Mouse (Mus musculus): Measurements from ENCODE around the gene Neil1. TPM values are rescaled to one million over a fixed set of nuclear protein-coding genes. Genes with fewer than 3 reads are reported as not detected.

The Neil1 gene
- total RNA-seq, 2 experiments from 2014 or later, result 8.8 to 10.6 TPM

- no peak for DNase-seq (ENCODE audit: low spot score in 2 of 2)
- intact Hi-C loops (cut with DNase I), result no loop called here
Observed at GRCm38 (mm10) chr9:57141417-57142353, 6.4 kb downstream of the Neil1 start.

DNA sequence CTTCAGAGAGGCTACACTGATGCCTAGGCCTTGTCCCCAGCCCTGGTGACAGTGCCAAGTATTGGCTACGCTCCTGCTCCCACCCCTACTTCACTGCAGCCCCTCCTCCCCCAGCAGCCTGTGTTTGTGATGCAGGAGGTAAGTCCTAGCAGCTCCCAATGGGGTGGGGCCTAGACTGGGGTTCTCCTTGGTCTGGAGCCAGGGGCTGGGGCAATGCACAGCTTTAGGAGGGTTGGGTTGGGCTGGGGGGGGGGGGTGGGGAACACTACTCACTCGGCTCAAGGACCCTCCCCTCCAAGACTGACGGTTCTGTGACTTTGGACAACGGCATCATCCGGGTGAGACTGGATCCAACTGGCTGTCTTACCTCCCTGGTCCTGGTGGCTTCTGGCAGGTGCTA, 8.5 kb downstream of the Neil1 start:
- no peak for DNase-seq (ENCODE audit: low spot score in 2 of 2)
- intact Hi-C loops (cut with DNase I), result no loop called here

GRCm38 (mm10) chr9:57139110-57139509, 9.0 kb downstream of the Neil1 start:
- no peak for DNase-seq (ENCODE audit: low spot score in 2 of 2)
- intact Hi-C loops (cut with DNase I), result no loop called here

- intact Hi-C loops (cut with DNase I), result no loop called here
- no peak for DNase-seq (ENCODE audit: low spot score in 2 of 2)
Observed at GRCm38 (mm10) chr9:57138507-57138906, 9.6 kb downstream of the Neil1 start.

GRCm38 (mm10) chr9:57137777-57138176, 10.3 kb downstream of the Neil1 start:
- DNase-seq (ENCODE audit: low spot score in 2 of 2), result no peak
- intact Hi-C loops (cut with DNase I), result no loop called here

- DNase-seq (ENCODE audit: low spot score in 2 of 2), result no peak
- intact Hi-C loops (cut with DNase I), result no loop called here
Observed at GRCm38 (mm10) chr9:57137246-57137645, 10.9 kb downstream of the Neil1 start.

- peak; percentile 94 to 97 for DNase-seq (ENCODE audit: low spot score in 2 of 2)
- intact Hi-C loops (cut with DNase I), result loop anchor here (1.0 to 5.0 kb wide), 4 partner anchors 59 to 240 kb away; partner anchors contain the start of genes Imp3, Sin3a and Snupn
Observed at GRCm38 (mm10) chr9:57130577-57131433, 17.3 kb downstream of the Neil1 start, which contains the start of gene Man2c1. TSS of gene Man2c1 (plus strand) at chr9:57130690.

DNA sequence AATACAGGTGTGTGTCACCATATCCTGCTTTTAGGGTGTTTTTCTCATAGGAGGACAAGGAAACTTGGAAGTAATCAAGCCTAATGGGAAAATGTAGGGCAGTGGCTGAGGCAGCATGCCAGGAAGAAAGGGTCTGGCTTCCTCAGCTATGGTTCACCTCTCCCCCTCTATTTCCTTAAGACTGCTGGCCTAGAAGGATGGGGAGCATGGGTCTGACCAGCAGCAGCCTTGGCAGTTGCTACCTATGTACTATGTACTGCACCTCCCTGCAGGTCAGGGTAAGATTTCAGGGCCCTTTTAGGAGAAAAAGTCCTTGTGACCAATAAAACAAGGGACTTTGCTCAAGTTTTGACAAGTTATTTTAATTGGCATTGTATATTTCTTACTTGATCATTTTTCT, 18.5 kb downstream of the Neil1 start:
- no peak for DNase-seq (ENCODE audit: low spot score in 2 of 2)
- intact Hi-C loops (cut with DNase I), result loop anchor here (1.0 to 5.0 kb wide), 3 partner anchors 57 to 192 kb away; partner anchors contain the start of genes Imp3, Sin3a and Snupn

DNA sequence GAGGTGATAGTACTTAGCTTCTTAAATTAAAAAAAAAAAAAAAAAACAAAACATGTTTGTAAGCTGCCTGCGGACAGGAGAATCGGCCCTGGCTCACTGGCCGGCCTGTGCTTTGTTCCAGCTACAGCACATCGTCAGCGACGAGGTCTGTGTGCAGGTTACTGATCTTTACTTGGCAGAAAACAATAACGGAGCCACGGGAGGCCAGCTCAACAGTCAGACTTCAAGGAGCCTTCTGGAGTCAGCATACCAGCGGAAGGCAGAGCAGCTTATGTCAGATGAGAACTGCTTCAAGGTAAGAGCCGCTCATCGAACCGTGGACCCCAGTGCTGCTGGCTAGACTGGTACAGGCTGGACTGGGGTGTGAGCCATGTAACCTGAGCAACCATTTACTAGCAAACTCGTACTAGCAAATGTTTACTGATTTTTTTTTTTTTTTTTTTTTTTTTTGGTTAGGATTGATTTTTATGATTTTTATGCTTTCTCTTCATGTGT, 30.8 kb downstream of the Neil1 start:
- intact Hi-C loops (cut with DNase I), result no loop called here
- no peak for DNase-seq (ENCODE audit: low spot score in 2 of 2)

Other genes starting within 250 kb of the Neil1 start
- 1 to 10 TPM; 6.7 to 7.6 TPM for gene Snx33, start 219.9 kb downstream of the Neil1 start, total RNA-seq (2021)
- 10 to 100 TPM; 47.5 to 59.8 TPM for gene Imp3, start 210.8 kb downstream of the Neil1 start, total RNA-seq (2021)
- gene Snupn, start 197.4 kb downstream of the Neil1 start, total RNA-seq (2021), result 10 to 100 TPM; 17.6 to 17.7 TPM
- gene Ptpn9, start 153.4 kb downstream of the Neil1 start, total RNA-seq (2021), result 10 to 100 TPM; 26.7 to 29.0 TPM
- gene Sin3a, start 76.3 kb downstream of the Neil1 start, total RNA-seq (2021), result 10 to 100 TPM; 35.2 to 44.6 TPM
- gene Man2c1, start 17.6 kb downstream of the Neil1 start, total RNA-seq (2021), result 100 to 1,000 TPM; 107 to 142 TPM
- 10 to 100 TPM; 85.5 to 86.4 TPM for gene Commd4, start 10.0 kb upstream of the Neil1 start, total RNA-seq (2021)
- not detected for gene Trcg1, start 88.3 kb upstream of the Neil1 start, total RNA-seq (2021)
- gene 1700017B05Rik, start 114.3 kb upstream of the Neil1 start, total RNA-seq (2021), result 10 to 100 TPM; 15.8 to 16.2 TPM

Measured in left cerebral cortex, postnatal 25 days (tissue).